Mouse (Mus musculus): Measurements from ENCODE around the gene Bace2. TPM values are rescaled to one million over a fixed set of nuclear protein-coding genes. Genes with fewer than 3 reads are reported as not detected.

Gene Bace2
- total and polyA plus RNA-seq, 3 experiments, result 0.04 to 0.63 (median 0.46) TPM

DNA sequence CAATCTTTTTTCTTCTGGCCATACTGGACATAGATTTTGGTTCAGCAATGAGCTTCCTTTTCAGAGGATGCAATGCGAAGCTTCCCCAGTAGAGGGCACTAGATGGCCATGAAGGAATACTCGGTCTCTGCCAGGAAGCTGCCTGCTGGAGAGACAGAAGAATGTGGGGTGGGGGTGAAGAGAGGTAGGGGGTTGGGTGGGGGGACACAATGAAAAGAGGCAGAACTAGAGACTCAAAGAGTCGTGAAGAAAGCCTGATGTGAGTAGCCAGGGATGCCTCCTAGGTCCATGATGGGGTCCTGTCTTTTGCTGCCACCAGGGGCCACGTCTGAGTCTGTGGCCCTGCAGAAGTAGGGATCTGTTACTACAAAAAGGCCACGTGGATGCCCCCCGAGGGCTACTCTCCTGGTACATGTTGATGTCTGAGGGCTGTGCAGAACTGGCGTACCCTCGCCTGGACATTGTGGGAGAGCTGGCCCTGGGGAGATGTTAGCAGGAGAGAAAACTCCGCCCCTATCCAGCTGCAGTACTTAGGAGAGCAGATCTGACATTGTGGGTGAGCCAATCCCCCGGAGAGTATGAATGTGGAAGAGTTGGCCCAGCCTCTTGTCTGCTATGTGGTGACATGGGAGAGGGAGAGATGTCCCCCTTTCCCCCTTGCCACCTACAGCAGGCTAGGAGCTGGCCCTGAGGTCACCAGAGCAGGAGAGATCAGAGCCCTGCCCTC is 43.4 kb upstream of the Bace2 start (continued):
- no peak for TF ChIP-seq ZNF384 (IDR thresholded peaks at IDR 0.05; ENCODE audit: low read depth, low read length)
- no peak for TF ChIP-seq PAX5 (IDR thresholded peaks at IDR 0.05; ENCODE audit: low read length)
- TF ChIP-seq IRF4 (IDR thresholded peaks at IDR 0.05; ENCODE audit: low read depth, low read length), result 0 out of 2 replicates have a peak, but pooled peaks have one; percentile 8
- TF ChIP-seq USF2 (conservative IDR thresholded peaks at IDR 0.05; ENCODE audit: low read depth, low read length), result no peak
- no peak for TF ChIP-seq CHD2 (IDR thresholded peaks at IDR 0.05; ENCODE audit: low read length)
- no peak for TF ChIP-seq ELF1 (IDR thresholded peaks at IDR 0.05; ENCODE audit: low read depth, low read length)
- TF ChIP-seq E2F4 (IDR thresholded peaks at IDR 0.05; ENCODE audit: insufficient replicate concordance, low read depth, low read length), result no peak
- no peak for TF ChIP-seq POLR2AphosphoS2 (IDR thresholded peaks at IDR 0.05; ENCODE audit: low read depth, low read length)
- TF ChIP-seq MXI1 (IDR thresholded peaks at IDR 0.05; ENCODE audit: low read depth, low read length), result no peak
- no peak for TF ChIP-seq KAT2A (IDR thresholded peaks at IDR 0.05; ENCODE audit: insufficient replicate concordance, low read length)
- peak; percentile 28; the same call in 1 of the 2 replicates for TF ChIP-seq NELFE (IDR thresholded peaks at IDR 0.05; ENCODE audit: low read depth, low read length)
- TF ChIP-seq ZC3H11A (IDR thresholded peaks at IDR 0.05; ENCODE audit: low read depth, low read length), result peak; percentile 68
- no peak for TF ChIP-seq SIN3A (IDR thresholded peaks at IDR 0.05; ENCODE audit: low read length)
- TF ChIP-seq MEF2A (IDR thresholded peaks at IDR 0.05; ENCODE audit: borderline replicate concordance, low read depth, low read length), result no peak
- peak; percentile 85 for TF ChIP-seq RAD21 (IDR thresholded peaks at IDR 0.05; ENCODE audit: low read depth, low read length)
- no peak for TF ChIP-seq HCFC1 (IDR thresholded peaks at IDR 0.05; ENCODE audit: low read depth, low read length)
- TF ChIP-seq UBTF (IDR thresholded peaks at IDR 0.05; ENCODE audit: low read depth, low read length), result no peak
- peak; percentile 90 to 93 for TF ChIP-seq CTCF (conservative IDR thresholded peaks at IDR 0.05 in 1 of 2, IDR thresholded peaks at IDR 0.05 in 1 of 2; ENCODE audit: low read depth in 2 of 2, low read length in 2 of 2)

DNA sequence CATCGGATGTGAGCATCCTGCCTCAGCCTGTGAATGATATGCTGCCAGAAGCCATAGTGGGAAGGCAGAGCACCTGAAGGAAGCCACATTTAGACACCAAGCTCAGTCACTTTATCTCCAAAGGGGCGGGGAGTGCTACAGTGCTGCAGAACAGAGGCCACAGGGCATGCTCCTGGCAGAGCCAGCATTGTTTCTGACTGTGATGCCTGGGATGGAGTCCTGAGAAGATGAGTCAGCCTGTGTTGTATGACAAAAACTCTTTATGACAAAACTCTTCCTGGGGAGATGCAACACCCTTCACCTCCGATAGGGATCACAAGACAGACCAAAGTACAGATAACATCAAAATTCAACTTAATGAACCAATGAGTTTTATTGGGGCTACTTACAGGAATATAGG is 35.0 kb upstream of the Bace2 start:
- peaks cover 0 to 17% of the 10 kb centered on the region in 2 experiments; a peak in 2 of 4 replicates for H3K4me1 ChIP-seq (ENCODE audit: control insufficient read depth in 1 of 2, insufficient read depth in 2 of 2)
- TF ChIP-seq E2F4 (IDR thresholded peaks at IDR 0.05; ENCODE audit: insufficient replicate concordance, low read depth, low read length) (no peak), ELF1 (IDR thresholded peaks at IDR 0.05; ENCODE audit: low read depth, low read length) (no peak), ZMIZ1 (IDR thresholded peaks at IDR 0.05; ENCODE audit: low read depth, low read length) (no peak), MYC (IDR thresholded peaks at IDR 0.05; ENCODE audit: low read depth, low read length) (no peak), MAFK (IDR thresholded peaks at IDR 0.05; ENCODE audit: insufficient replicate concordance, low read length) (no peak), MAX (IDR thresholded peaks at IDR 0.05; ENCODE audit: low read length) (no peak), IRF4 (IDR thresholded peaks at IDR 0.05; ENCODE audit: low read depth, low read length) (no peak), RCOR1 (conservative IDR thresholded peaks at IDR 0.05; ENCODE audit: low read depth, low read length) (no peak), KAT2A (IDR thresholded peaks at IDR 0.05; ENCODE audit: insufficient replicate concordance, low read length) (no peak), GABPA (IDR thresholded peaks at IDR 0.05; ENCODE audit: insufficient replicate concordance, low read depth, low read length) (no peak), JUND (conservative IDR thresholded peaks at IDR 0.05; ENCODE audit: low read depth, low read length) (no peak), PAX5 (IDR thresholded peaks at IDR 0.05; ENCODE audit: low read length) (no peak), USF1 (IDR thresholded peaks at IDR 0.05; ENCODE audit: low read depth, low read length) (no peak), MAZ (IDR thresholded peaks at IDR 0.05; ENCODE audit: low read depth, low read length) (no peak)
- no peak overlapping the region for H3K9ac ChIP-seq (ENCODE audit: insufficient read depth, low read depth)
- no peak overlapping the region for H3K4me3 ChIP-seq (replicated peaks in 1 of 3; ENCODE audit: low read depth in 2 of 3, low read length in 2 of 3, poor library complexity in 1 of 3)
- in situ Hi-C loops (cut with MboI; ENCODE audit: low pct_ligation_motif_present, low pct_unique_long_range_greater_than_20kb, low sequenced_read_pairs) (loop anchor here (25.0 kb wide), 1 partner anchor 241 kb away; no protein-coding TSS in a partner anchor), dilution Hi-C loops (cut with MboI; ENCODE audit: extremely low pct_ligation_motif_present, extremely low pct_unique_long_range_greater_than_20kb, low sequenced_read_pairs) (no loop called here)
- H3K27ac ChIP-seq (ENCODE audit: insufficient read depth, low read depth), result no peak overlapping the region
- DNase-seq (ENCODE audit: extremely low read depth), result no peak
- H3K4me2 ChIP-seq (ENCODE audit: insufficient read depth, low read depth, poor library complexity, severe bottlenecking), result no peak overlapping the region
- H3K9me3 ChIP-seq (replicated peaks; ENCODE audit: low read length), result no peaks in the 10 kb centered on the region
- H3K79me2 ChIP-seq (replicated peaks; ENCODE audit: control insufficient read depth, extremely low read depth, insufficient read depth, poor library complexity, severe bottlenecking), result no peaks in the 10 kb centered on the region
- H3K36me3 ChIP-seq (replicated peaks in 1 of 2; ENCODE audit: control insufficient read depth in 1 of 2, insufficient read depth in 1 of 2, low read length in 1 of 2), result no peaks in the 10 kb centered on the region
- H3K27me3 ChIP-seq (replicated peaks), result no peaks in the 10 kb centered on the region

All from CH12.LX (cell line).